Mouse (Mus musculus): ENCODE data around the gene Alk. TPM values are rescaled to one million over a fixed set of nuclear protein-coding genes. Genes with fewer than 3 reads are reported as not detected.

Gene Alk
- total RNA-seq, 2 experiments from 2014 or later: 0.31 to 0.45 TPM

- intact Hi-C loops (cut with DNase I; ENCODE audit: low total_unique reads): no loop called here
- no peak for DNase-seq
Measured at GRCm38 (mm10) chr17:72445204-72446177, 158.9 kb downstream of the Alk start.

- DNase-seq: no peak
- intact Hi-C loops (cut with DNase I; ENCODE audit: low total_unique reads): no loop called here
Measured at GRCm38 (mm10) chr17:72417451-72417850, 187.0 kb downstream of the Alk start.

- DNase-seq: no peak
- intact Hi-C loops (cut with DNase I; ENCODE audit: low total_unique reads): no loop called here
Measured at GRCm38 (mm10) chr17:72414676-72415075, 189.8 kb downstream of the Alk start.

- no peak for DNase-seq
- intact Hi-C loops (cut with DNase I; ENCODE audit: low total_unique reads): no loop called here
Measured at GRCm38 (mm10) chr17:72404813-72405212, 199.6 kb downstream of the Alk start.

GRCm38 (mm10) chr17:72401861-72402260, 202.6 kb downstream of the Alk start:
- no peak for DNase-seq

GRCm38 (mm10) chr17:72401349-72401748, 203.1 kb downstream of the Alk start:
- intact Hi-C loops (cut with DNase I; ENCODE audit: low total_unique reads): no loop called here
- DNase-seq: no peak

More at GRCm38 (mm10) chr17:72401861-72402260, 202.6 kb downstream of the Alk start:
- intact Hi-C loops (cut with DNase I; ENCODE audit: low total_unique reads): no loop called here

- DNase-seq: no peak
- intact Hi-C loops (cut with DNase I; ENCODE audit: low total_unique reads): no loop called here
Measured at GRCm38 (mm10) chr17:72399331-72400059, 204.9 kb downstream of the Alk start.

- intact Hi-C loops (cut with DNase I; ENCODE audit: low total_unique reads): no loop called here
- DNase-seq: peak; percentile 4
Measured at GRCm38 (mm10) chr17:72395956-72396355, 208.5 kb downstream of the Alk start.

- intact Hi-C loops (cut with DNase I; ENCODE audit: low total_unique reads): no loop called here
- no peak for DNase-seq
Measured at GRCm38 (mm10) chr17:72368991-72369390, 235.4 kb downstream of the Alk start.

- intact Hi-C loops (cut with DNase I; ENCODE audit: low total_unique reads): no loop called here
- no peak for DNase-seq
Measured at GRCm38 (mm10) chr17:72362811-72363496, 241.5 kb downstream of the Alk start.

GRCm38 (mm10) chr17:72361961-72362360, 242.5 kb downstream of the Alk start:
- intact Hi-C loops (cut with DNase I; ENCODE audit: low total_unique reads): no loop called here
- DNase-seq: peak; percentile 34

GRCm38 (mm10) chr17:72356759-72357302, 247.6 kb downstream of the Alk start:
- DNase-seq: no peak
- intact Hi-C loops (cut with DNase I; ENCODE audit: low total_unique reads): no loop called here

GRCm38 (mm10) chr17:72339437-72339836, 265.0 kb downstream of the Alk start:
- intact Hi-C loops (cut with DNase I; ENCODE audit: low total_unique reads): no loop called here
- DNase-seq: no peak

GRCm38 (mm10) chr17:72332909-72333308, 271.5 kb downstream of the Alk start:
- intact Hi-C loops (cut with DNase I; ENCODE audit: low total_unique reads): no loop called here
- peak; percentile 4 for DNase-seq

GRCm38 (mm10) chr17:72325941-72326340, 278.5 kb downstream of the Alk start:
- DNase-seq: no peak
- intact Hi-C loops (cut with DNase I; ENCODE audit: low total_unique reads): no loop called here

- no peak for DNase-seq
- intact Hi-C loops (cut with DNase I; ENCODE audit: low total_unique reads): no loop called here
Measured at GRCm38 (mm10) chr17:72319576-72319975, 284.9 kb downstream of the Alk start.

- intact Hi-C loops (cut with DNase I; ENCODE audit: low total_unique reads): no loop called here
- no peak for DNase-seq
Measured at GRCm38 (mm10) chr17:72299651-72300050, 304.8 kb downstream of the Alk start.

- intact Hi-C loops (cut with DNase I; ENCODE audit: low total_unique reads): no loop called here
- DNase-seq: no peak
Measured at GRCm38 (mm10) chr17:72296349-72296748, 308.1 kb downstream of the Alk start.

GRCm38 (mm10) chr17:72293267-72293580, 311.2 kb downstream of the Alk start:
- intact Hi-C loops (cut with DNase I; ENCODE audit: low total_unique reads): no loop called here
- DNase-seq: no peak

Data from gastrocnemius, postnatal 14 days (tissue).